Mouse (Mus musculus) midbrain, embryonic 11.5 days (tissue): ENCODE data around the gene Ssr1. TPM values are rescaled to one million over a fixed set of nuclear protein-coding genes. Genes with fewer than 3 reads are reported as not detected.
A peak's percentile ranks its signal among the peaks of the same experiment; 100 is the strongest.

ENCODE experiments used
- ATAC-seq: fragments of 200-750 bp; cut with Nextera tagmentation; 2 replicates; pipeline ENCODE4 v1.8.0; 2017; ENCODE audit warnings: moderate TSS enrichment, moderate library complexity; ENCODE audit not compliant: low FRiP score
- DNase-seq: peaks from one replicate; pipeline ENCODE4 v3.0.0; 2015; ENCODE audit warnings: low spot score; ENCODE audit errors: missing footprints
- H3K27ac ChIP-seq: fragments of 300-500 bp; sonication (generic); 2 replicates; pipeline ENCODE4 v1.5.1; 2014; ENCODE audit warnings: low read depth, low read length
- H3K27me3 ChIP-seq: fragments of 300-500 bp; sonication (generic); 2 replicates; pipeline ENCODE4 v1.6.1; 2014; ENCODE audit warnings: mild to moderate bottlenecking, low read length, moderate library complexity, mixed read lengths; ENCODE audit not compliant: control insufficient read depth, insufficient read depth
- H3K36me3 ChIP-seq: fragments of 300-500 bp; sonication (generic); 2 replicates; pipeline ENCODE4 v1.6.1; 2014; ENCODE audit warnings: mild to moderate bottlenecking, low read length, moderate library complexity, mixed read lengths; ENCODE audit not compliant: control insufficient read depth, insufficient read depth
- H3K4me1 ChIP-seq: fragments of 300-500 bp; sonication (generic); 2 replicates; pipeline ENCODE4 v1.6.1; 2014; ENCODE audit warnings: low read length; ENCODE audit not compliant: control insufficient read depth, insufficient read depth
- H3K4me2 ChIP-seq: fragments of 300-500 bp; sonication (generic); 2 replicates; pipeline ENCODE4 v1.6.1; 2014; ENCODE audit warnings: mild to moderate bottlenecking, moderate library complexity
- H3K4me3 ChIP-seq: fragments of 300-500 bp; sonication (generic); 2 replicates; pipeline ENCODE4 v1.5.1; 2014; ENCODE audit warnings: low read depth, low read length
- H3K9ac ChIP-seq: fragments of 300-500 bp; sonication (generic); 2 replicates; pipeline ENCODE4 v1.6.1; 2014; ENCODE audit warnings: low read length
- H3K9me3 ChIP-seq: fragments of 300-500 bp; sonication (generic); 2 replicates; pipeline ENCODE4 v1.6.1; 2016; ENCODE audit warnings: low read length; ENCODE audit not compliant: control insufficient read depth
- WGBS: fragments of 180-500 bp; shearing (Covaris S2); extraction: QIAGEN DNeasy Blood & Tissue Kit; methylation state at CpG from one replicate; pipeline ENCODE4 v1.1.7; 2014; 5-methylcytosine and 5-hydroxymethylcytosine counted together
- polyA plus RNA-seq: library from polyadenylated mRNA; unstranded; fragments of >200 nt; fragmentation: Nextera tagmentation; extraction: Ambion mirVana; gene quantifications from 2 replicates; pipeline ENCODE4 v1.2.1, GENCODE M21; 2014

Gene Ssr1
- polyA plus RNA-seq, 1 experiment from 2014 or later = 114 TPM

DNA sequence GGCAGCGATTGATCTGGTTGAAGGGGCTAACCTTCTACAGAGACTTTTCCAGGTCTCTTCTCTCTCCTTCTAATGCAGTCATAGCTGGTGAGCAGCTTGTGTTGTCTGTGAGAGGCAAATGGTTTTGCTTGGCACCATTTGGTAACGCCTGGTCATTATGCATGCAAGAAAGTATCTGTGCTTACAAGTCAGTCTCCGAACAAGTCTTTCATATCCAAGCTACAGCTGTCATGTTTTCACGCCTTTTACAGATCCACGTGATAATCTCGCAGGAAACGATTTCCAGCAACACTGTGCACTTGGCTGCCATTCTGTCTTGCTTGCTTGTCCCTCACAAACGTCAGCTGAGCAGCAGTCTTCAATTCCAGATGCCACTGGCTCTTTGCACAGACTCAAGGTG, 24.0 kb downstream of the Ssr1 start:
- no peaks in the 10 kb centered on the region for H3K27me3 ChIP-seq
- ATAC-seq (no peak), DNase-seq (no peak)
- no peak overlapping the region for H3K4me2 ChIP-seq
- H3K36me3 ChIP-seq = no peaks in the 10 kb centered on the region
- H3K4me1 ChIP-seq = peaks cover 7% of the 10 kb centered on the region
- no peak overlapping the region for H3K4me3 ChIP-seq
- H3K9me3 ChIP-seq = no peaks in the 10 kb centered on the region
- 78% methylated on average over 8 of the region's 8 CpGs for WGBS
- no peak overlapping the region for H3K9ac ChIP-seq
- H3K27ac ChIP-seq = no peak overlapping the region

DNA sequence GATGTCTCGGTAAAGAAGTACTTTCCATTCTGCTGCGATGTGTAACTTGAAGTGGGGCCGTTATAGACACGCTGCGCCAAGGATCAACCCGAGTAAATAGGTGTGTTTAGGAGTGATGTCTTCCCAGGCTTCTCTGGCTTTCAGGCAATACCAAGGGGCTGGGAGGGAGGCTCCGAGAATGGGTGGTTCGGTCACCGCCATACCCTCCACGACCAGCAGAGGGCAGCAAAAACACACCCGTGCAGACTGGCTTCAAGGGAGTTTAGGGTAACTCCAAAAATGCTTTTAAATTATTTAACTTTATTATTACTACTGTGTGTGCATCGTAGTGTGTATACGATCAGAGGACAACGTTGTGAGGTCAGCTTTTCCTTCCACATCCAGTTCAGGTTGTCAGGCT, 24.7 kb downstream of the Ssr1 start:
- Histone ChIP-seq H3K9me3 (no peaks in the 10 kb centered on the region), H3K4me3 (no peak overlapping the region), H3K27ac (no peak overlapping the region), H3K4me2 (no peak overlapping the region), H3K4me1 (peaks cover 8% of the 10 kb centered on the region), H3K27me3 (no peaks in the 10 kb centered on the region), H3K9ac (no peak overlapping the region), H3K36me3 (no peaks in the 10 kb centered on the region)
- 10% methylated on average over 14 of the region's 14 CpGs for WGBS
- ATAC-seq = peak; percentile 25; the same call in 1 of the 2 replicates
- peak; percentile 99 for DNase-seq

DNA sequence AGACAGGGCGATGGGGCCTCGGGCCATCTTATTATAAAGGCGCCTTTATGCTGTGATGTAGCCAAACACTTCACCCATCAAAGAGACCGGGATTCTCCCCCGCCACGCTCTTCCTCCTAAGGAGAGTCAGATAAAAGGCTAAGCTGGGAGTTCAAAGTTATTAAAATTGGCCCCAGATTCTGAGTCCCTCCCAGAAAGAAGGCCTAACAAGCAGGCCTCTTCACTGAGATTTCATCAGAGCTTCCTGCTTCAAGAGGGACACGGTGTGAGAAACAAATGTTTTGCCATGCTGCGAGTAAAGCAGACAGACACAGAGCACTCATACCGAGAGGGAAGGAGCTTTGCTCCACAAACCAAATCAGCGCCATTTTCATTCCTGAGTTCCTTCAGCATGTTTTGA, 26.5 kb downstream of the Ssr1 start:
- 61% methylated on average over 10 of the region's 10 CpGs for WGBS
- Histone ChIP-seq H3K4me2 (no peak overlapping the region), H3K36me3 (no peaks in the 10 kb centered on the region), H3K9me3 (no peaks in the 10 kb centered on the region), H3K27me3 (no peaks in the 10 kb centered on the region), H3K4me1 (peaks cover 10% of the 10 kb centered on the region), H3K27ac (no peak overlapping the region), H3K4me3 (no peak overlapping the region), H3K9ac (no peak overlapping the region)
- ATAC-seq (no peak), DNase-seq (peak; percentile 84)

DNA sequence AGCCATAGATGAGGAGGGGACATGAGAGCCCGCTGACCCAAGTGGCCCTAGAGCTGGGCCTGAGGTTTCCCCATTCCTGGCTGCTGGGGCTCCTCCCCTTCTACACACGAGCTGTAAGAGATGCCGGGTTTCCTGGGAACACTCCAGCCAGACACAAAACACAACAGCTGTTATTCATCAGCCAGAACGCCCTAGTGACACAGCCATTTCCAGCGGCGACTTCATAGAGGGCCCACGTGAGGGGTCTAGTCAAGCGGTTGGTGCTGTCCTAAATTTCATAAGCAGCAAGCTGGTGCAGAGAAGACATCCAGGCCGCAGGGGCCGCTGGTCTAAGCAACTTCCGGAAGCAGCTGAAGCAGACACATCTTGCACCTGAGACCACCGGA, 27.0 kb downstream of the Ssr1 start:
- H3K9ac ChIP-seq = no peak overlapping the region
- ATAC-seq = no peak
- no peaks in the 10 kb centered on the region for H3K9me3 ChIP-seq
- WGBS = 62% methylated on average over 12 of the region's 12 CpGs
- no peak overlapping the region for H3K4me3 ChIP-seq
- no peaks in the 10 kb centered on the region for H3K27me3 ChIP-seq
- no peak for DNase-seq
- no peaks in the 10 kb centered on the region for H3K36me3 ChIP-seq
- H3K4me2 ChIP-seq = no peak overlapping the region
- H3K4me1 ChIP-seq = peaks cover 10% of the 10 kb centered on the region
- H3K27ac ChIP-seq = no peak overlapping the region

DNA sequence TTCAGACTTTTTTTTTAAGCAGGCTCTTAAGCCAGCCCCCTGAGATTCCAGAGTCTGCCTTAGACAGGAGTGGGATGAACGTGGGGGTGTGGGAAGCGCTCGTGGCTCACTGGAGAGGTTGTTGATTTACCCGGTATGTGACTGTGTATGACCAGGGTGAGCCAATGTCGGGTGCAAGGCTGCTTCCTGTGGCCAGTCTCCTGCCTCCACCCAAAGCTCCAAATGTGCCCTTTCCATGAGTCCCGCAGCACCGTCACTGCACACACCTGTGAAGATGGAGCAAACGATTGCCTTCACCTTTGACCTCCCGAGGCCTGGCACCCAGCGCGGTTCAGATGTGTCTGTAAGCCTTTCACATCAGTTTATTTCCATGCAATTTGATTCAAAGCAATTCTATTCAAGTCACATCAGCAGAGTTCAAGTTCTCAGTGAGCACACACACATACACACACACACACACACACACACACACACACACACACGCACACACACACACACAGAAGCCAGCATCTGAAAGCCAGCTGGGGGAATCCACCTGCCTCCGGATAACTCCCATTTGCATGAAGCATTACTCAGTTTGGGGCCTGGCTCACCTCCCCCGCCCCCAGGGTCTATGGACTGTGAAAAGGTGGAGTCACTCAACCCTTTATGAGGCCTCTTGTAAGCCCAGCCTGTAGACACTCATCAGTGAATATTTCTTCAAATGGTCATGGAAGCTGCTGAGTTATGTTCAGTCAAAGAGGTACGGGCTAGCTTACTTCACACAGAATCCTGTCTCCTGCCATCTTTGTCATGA, 27.6 kb downstream of the Ssr1 start:
- H3K4me3 ChIP-seq = no peak overlapping the region
- no peak overlapping the region for H3K4me2 ChIP-seq
- ATAC-seq (no peak), DNase-seq (peak; percentile 82)
- H3K9ac ChIP-seq = no peak overlapping the region
- H3K36me3 ChIP-seq = no peaks in the 10 kb centered on the region
- H3K27ac ChIP-seq = no peak overlapping the region
- H3K9me3 ChIP-seq = no peaks in the 10 kb centered on the region
- WGBS = 85% methylated on average over 15 of the region's 15 CpGs
- peaks cover 10% of the 10 kb centered on the region for H3K4me1 ChIP-seq
- no peaks in the 10 kb centered on the region for H3K27me3 ChIP-seq

DNA sequence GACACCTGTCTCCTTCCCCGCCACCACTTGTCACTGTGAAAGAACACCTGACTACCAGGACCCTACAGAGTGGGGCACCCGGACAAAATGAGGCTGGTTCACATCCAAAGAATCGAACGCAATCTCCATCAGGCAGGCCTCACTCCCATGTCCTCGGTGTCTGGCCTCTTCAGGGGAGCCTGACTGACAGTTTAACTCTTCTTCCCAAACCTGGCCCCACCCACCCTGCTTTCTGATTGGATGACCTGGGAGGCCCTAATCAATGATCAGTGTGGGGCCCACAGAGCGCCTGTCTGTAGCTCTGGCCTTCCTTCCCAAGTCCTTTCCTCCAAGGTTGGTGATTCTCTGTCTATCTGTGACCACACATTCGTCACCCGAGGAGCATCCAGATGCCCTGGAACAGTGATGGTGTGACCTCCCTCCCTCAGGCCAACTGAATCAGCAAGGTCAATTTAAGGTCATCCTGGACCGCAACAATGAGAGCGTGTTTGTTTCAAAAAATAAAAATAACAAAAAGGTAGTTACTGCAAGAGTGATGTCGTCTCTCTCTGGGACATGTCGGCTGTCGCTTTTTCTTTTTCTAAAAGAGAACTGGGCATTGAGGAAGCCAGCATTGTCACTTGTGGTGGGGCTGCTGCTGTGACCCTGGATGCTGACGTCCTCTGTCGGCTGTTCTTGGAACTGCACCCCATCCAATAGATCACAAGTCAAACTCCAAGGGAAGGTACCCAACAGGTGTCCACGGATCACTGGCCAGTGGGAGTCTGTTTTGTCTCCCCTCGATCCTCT, 28.7 kb downstream of the Ssr1 start:
- H3K4me1 ChIP-seq = peaks cover 10% of the 10 kb centered on the region
- H3K27ac ChIP-seq = no peak overlapping the region
- H3K9me3 ChIP-seq = no peaks in the 10 kb centered on the region
- no peak overlapping the region for H3K4me2 ChIP-seq
- H3K4me3 ChIP-seq = no peak overlapping the region
- ATAC-seq (peak; percentile 38), DNase-seq (no peak)
- WGBS = 25% methylated on average over 17 of the region's 17 CpGs
- H3K36me3 ChIP-seq = no peaks in the 10 kb centered on the region
- no peak overlapping the region for H3K9ac ChIP-seq
- no peaks in the 10 kb centered on the region for H3K27me3 ChIP-seq

DNA sequence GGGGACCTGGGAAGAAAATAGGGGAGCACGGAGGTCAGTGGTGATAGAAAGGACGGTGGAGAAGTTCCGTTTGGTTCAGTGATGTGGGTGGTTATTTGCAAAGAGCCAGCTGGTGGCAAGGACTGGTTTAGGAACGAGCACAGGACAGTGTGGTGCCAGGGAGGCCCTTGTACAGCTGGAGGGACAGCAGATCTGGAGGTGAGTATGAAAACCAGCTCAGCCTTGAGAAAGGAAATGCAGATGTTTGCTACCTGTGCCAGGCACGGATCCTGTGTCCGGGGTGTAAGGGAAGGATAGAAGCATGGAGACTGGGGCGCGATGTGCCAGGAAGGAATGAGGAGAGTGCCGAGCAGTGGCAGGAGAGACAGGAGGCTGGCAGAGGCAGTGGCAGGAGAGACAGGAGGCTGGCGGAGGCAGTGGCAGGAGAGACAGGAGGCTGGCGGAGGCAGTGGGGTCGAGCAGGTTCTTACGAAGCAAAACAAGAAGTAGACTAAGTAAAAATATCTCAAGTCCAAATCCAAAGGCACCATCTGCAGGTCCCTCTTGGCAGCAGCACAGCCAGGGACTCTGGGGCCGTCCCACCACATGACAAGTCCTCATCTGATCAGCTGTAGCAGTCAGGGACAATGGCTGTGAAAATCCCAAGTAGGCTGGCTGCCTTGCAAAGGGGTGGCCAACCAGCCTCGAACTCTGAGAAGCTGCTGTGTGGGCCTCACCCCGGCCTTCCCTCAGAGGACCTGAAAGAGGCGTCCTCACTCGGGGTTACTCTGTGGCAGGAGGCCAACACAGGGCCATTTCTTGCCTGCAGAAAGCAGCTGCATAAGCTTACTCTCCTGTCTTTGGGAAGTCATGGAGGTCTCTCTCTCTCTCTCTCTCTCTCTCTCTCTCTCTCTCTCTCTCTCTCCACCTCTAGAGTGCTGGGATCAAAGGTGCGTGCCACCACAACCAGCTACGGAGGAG, 29.6 kb downstream of the Ssr1 start:
- H3K4me1 ChIP-seq = peaks cover 10% of the 10 kb centered on the region
- 31% methylated on average over 20 of the region's 20 CpGs for WGBS
- H3K9ac ChIP-seq = peak overlapping the region; percentile 56; the same call in 1 of the 2 replicates
- DNase-seq (no peak), ATAC-seq (0 out of 2 replicates have a peak, but pooled peaks have one; percentile 18)
- H3K4me3 ChIP-seq = no peak overlapping the region
- peak overlapping the region; percentile 49; the same call in 1 of the 2 replicates for H3K4me2 ChIP-seq
- H3K27me3 ChIP-seq = no peaks in the 10 kb centered on the region
- no peaks in the 10 kb centered on the region for H3K36me3 ChIP-seq
- H3K9me3 ChIP-seq = no peaks in the 10 kb centered on the region
- H3K27ac ChIP-seq = no peak overlapping the region

DNA sequence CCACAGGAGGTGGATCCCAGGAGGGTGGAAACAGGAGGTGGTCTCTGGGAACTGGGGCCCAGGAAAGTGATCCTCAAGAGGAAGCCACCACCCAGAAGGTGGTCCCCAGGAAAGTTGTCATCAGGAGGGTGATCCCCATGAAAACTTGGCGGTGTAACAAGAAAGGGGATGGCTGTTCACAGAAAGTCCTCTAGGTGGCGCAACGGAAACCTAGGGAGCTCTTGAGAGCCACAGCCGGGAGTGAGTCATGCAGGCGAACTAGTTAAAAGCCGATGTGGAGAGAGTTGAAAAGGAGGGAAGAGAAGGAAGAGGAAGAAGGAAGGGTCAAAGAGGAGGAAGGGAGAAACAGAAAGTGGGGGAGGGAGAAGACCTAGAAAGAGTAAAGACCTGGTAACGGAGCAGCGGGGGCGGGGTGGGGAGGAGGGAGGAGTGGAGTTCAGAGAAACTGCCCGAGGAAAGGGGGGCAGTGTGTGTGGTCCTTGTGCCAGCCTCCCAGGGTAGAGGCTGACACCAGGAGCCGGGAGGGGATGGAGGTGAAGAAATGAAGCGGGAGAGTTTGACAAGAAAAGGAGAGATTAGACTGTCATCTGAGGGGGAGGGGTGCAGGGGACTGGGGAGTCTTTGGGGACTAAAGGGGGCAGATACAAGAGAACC, 30.5 kb downstream of the Ssr1 start:
- under 1% methylated on average over 12 of the region's 12 CpGs for WGBS
- Histone ChIP-seq H3K9me3 (no peaks in the 10 kb centered on the region), H3K36me3 (no peaks in the 10 kb centered on the region), H3K9ac (peak overlapping the region; percentile 56), H3K27me3 (no peaks in the 10 kb centered on the region), H3K4me1 (peaks cover 10% of the 10 kb centered on the region), H3K4me2 (peak overlapping the region; percentile 49), H3K27ac (no peak overlapping the region), H3K4me3 (peak overlapping the region; percentile 30)
- DNase-seq = peak; percentile 98
- peak; percentile 59 for ATAC-seq
